Mouse (Mus musculus) small intestine, adult 2 months (tissue): ENCODE measurements at regions not wholly inside any gene's neighbourhood (a gene's known extent, or its start where the extent isn't known, plus 50 kb on each side); places are given as distances from the start of the nearest gene placed in this dataset.
A peak's percentile ranks its signal among the peaks of the same experiment; 100 is the strongest.

Experiments
- H3K27ac ChIP-seq: fragments of 200-500 bp; 2 replicates; pipeline ENCODE4 v1.5.1; 2012; ENCODE audit warnings: low read depth, low read length, control low read depth, inconsistent platforms; ENCODE audit not compliant: insufficient read depth
- H3K27me3 ChIP-seq: fragments of 200-500 bp; 2 replicates; pipeline ENCODE4 v1.6.1; 2012; ENCODE audit warnings: mild to moderate bottlenecking, moderate library complexity, low read length, inconsistent platforms; ENCODE audit not compliant: control insufficient read depth, insufficient read depth
- H3K36me3 ChIP-seq: fragments of 200-500 bp; 2 replicates; pipeline ENCODE4 v1.6.1; 2012; ENCODE audit warnings: mild to moderate bottlenecking, low read length, control low read depth, inconsistent platforms; ENCODE audit not compliant: control insufficient read depth, insufficient read depth
- H3K4me1 ChIP-seq: fragments of 200-500 bp; 2 replicates; pipeline ENCODE4 v1.6.1; 2012; ENCODE audit warnings: low read length, inconsistent platforms, mixed read lengths; ENCODE audit not compliant: control insufficient read depth, insufficient read depth, insufficient read length
- H3K4me3 ChIP-seq: fragments of 200-500 bp; 2 replicates; pipeline ENCODE4 v1.5.1; 2012; ENCODE audit warnings: low read depth, mild to moderate bottlenecking, control low read depth, inconsistent platforms, low read length, moderate library complexity
- CTCF ChIP-seq: fragments of 200-500 bp; IDR thresholded peaks from 2 replicates; pipeline ENCODE4 v1.5.1; 2012; ENCODE audit warnings: low read depth, mild to moderate bottlenecking, control low read depth, inconsistent platforms, low read length, moderate library complexity, mixed read lengths; ENCODE audit not compliant: insufficient replicate concordance, insufficient read length; ENCODE audit errors: extremely low read depth
- POLR2A ChIP-seq: fragments of 200-500 bp; IDR thresholded peaks from 2 replicates; pipeline ENCODE4 v1.6.1; 2012; ENCODE audit warnings: low read depth, mild to moderate bottlenecking, control low read depth, inconsistent platforms, low read length, moderate library complexity
- WGBS: fragments of 180-500 bp; shearing (Covaris S2); methylation state at CpG from one replicate; pipeline ENCODE4 v1.1.7; 2018; 5-methylcytosine and 5-hydroxymethylcytosine counted together

GRCm38 (mm10) chr10:98651127-98651526 lies 263.1 kb upstream of the Atp2b1 start:
- no peaks in the 10 kb centered on the region for H3K27me3 ChIP-seq
- TF ChIP-seq POLR2A (no peak), CTCF (no peak)
- H3K4me3 ChIP-seq: no peak overlapping the region
- 80% methylated on average over 6 of the region's 6 CpGs for WGBS
- H3K4me1 ChIP-seq: peaks cover 3% of the 10 kb centered on the region; the same call in 1 of the 2 replicates
- H3K36me3 ChIP-seq: no peaks in the 10 kb centered on the region
- H3K27ac ChIP-seq: no peak overlapping the region

GRCm38 (mm10) chr10:98651599-98651998 lies 262.6 kb upstream of the Atp2b1 start:
- Histone ChIP-seq H3K27ac (peak overlapping the region; percentile 91), H3K36me3 (no peaks in the 10 kb centered on the region), H3K4me1 (peaks cover 3% of the 10 kb centered on the region; the same call in 1 of the 2 replicates), H3K4me3 (no peak overlapping the region), H3K27me3 (no peaks in the 10 kb centered on the region)
- TF ChIP-seq POLR2A (no peak), CTCF (no peak)
- WGBS: 54% methylated on average over 5 of the region's 5 CpGs

- H3K27me3 ChIP-seq: no peaks in the 10 kb centered on the region
- H3K27ac ChIP-seq: peak overlapping the region; percentile 91
- 23% methylated on average over 2 of the region's 2 CpGs for WGBS
- no peak overlapping the region for H3K4me3 ChIP-seq
- H3K4me1 ChIP-seq: peaks cover 3% of the 10 kb centered on the region; the same call in 1 of the 2 replicates
- TF ChIP-seq POLR2A (no peak), CTCF (no peak)
- H3K36me3 ChIP-seq: no peaks in the 10 kb centered on the region
These were observed 262.1 kb upstream of the Atp2b1 start for GRCm38 (mm10) chr10:98652084-98652483.

- peaks cover 7% of the 10 kb centered on the region; the same call in 1 of the 2 replicates for H3K4me1 ChIP-seq
- H3K27ac ChIP-seq: peak overlapping the region; percentile 8; the same call in 1 of the 2 replicates
- no peak overlapping the region for H3K4me3 ChIP-seq
- H3K36me3 ChIP-seq: no peaks in the 10 kb centered on the region
- 21% methylated on average over 1 of the region's 1 CpGs for WGBS
- TF ChIP-seq CTCF (no peak), POLR2A (no peak)
- H3K27me3 ChIP-seq: no peaks in the 10 kb centered on the region
These were observed 253.5 kb upstream of the Atp2b1 start for GRCm38 (mm10) chr10:98660747-98661146.

GRCm38 (mm10) chr10:98665936-98666505 lies 248.2 kb upstream of the Atp2b1 start:
- peaks cover 12% of the 10 kb centered on the region; the same call in 1 of the 2 replicates for H3K4me1 ChIP-seq
- WGBS: 49% methylated on average over 3 of the region's 3 CpGs

GRCm38 (mm10) chr10:98667728-98668127 lies 246.5 kb upstream of the Atp2b1 start:
- Histone ChIP-seq H3K4me3 (no peak overlapping the region), H3K4me1 (peaks cover 10% of the 10 kb centered on the region; the same call in 1 of the 2 replicates), H3K36me3 (no peaks in the 10 kb centered on the region), H3K27me3 (no peaks in the 10 kb centered on the region), H3K27ac (peak overlapping the region; percentile 77; the same call in 1 of the 2 replicates)
- 35% methylated on average over 1 of the region's 1 CpGs for WGBS
- TF ChIP-seq POLR2A (no peak), CTCF (no peak)

More at GRCm38 (mm10) chr10:98665936-98666505, 248.2 kb upstream of the Atp2b1 start:
- Histone ChIP-seq H3K4me3 (no peak overlapping the region), H3K27me3 (no peaks in the 10 kb centered on the region), H3K36me3 (no peaks in the 10 kb centered on the region), H3K27ac (peak overlapping the region; percentile 78)
- TF ChIP-seq CTCF (no peak), POLR2A (no peak)

GRCm38 (mm10) chr10:98674131-98674530 lies 240.1 kb upstream of the Atp2b1 start:
- TF ChIP-seq CTCF (no peak), POLR2A (no peak)
- Histone ChIP-seq H3K27ac (no peak overlapping the region), H3K27me3 (no peaks in the 10 kb centered on the region), H3K36me3 (no peaks in the 10 kb centered on the region), H3K4me1 (peaks cover 15% of the 10 kb centered on the region), H3K4me3 (no peak overlapping the region)
- WGBS: 20% methylated on average over 1 of the region's 1 CpGs
